Mouse (Mus musculus) monocyte, adult 5-6 weeks (primary cell): ENCODE measurements around the gene Il31. TPM values are rescaled to one million over a fixed set of nuclear protein-coding genes. Genes with fewer than 3 reads are reported as not detected.
"Not testable (repeated sequence)": the region's sequence is repeated elsewhere in the genome, so short reads cannot be mapped to it uniquely, and the experiment has no call there.

Experiments
- ATAC-seq: fragments of 153-309, 156-312 bp; replicated peaks from 2 replicates; pipeline ENCODE4 v1.8.0; 2017; ENCODE audit warnings: mild to moderate bottlenecking; ENCODE audit not compliant: low TSS enrichment, insufficient number of reproducible peaks, severe bottlenecking, poor library complexity, low FRiP score
- total RNA-seq: library from RNA; stranded (forward); fragments of 200-1000, 200-491, 200-594 nt; gene quantifications from 3 replicates; pipeline ENCODE4 v1.2.3, GENCODE M21; 2017

Gene Il31
- not detected in 3 replicates for total RNA-seq

DNA sequence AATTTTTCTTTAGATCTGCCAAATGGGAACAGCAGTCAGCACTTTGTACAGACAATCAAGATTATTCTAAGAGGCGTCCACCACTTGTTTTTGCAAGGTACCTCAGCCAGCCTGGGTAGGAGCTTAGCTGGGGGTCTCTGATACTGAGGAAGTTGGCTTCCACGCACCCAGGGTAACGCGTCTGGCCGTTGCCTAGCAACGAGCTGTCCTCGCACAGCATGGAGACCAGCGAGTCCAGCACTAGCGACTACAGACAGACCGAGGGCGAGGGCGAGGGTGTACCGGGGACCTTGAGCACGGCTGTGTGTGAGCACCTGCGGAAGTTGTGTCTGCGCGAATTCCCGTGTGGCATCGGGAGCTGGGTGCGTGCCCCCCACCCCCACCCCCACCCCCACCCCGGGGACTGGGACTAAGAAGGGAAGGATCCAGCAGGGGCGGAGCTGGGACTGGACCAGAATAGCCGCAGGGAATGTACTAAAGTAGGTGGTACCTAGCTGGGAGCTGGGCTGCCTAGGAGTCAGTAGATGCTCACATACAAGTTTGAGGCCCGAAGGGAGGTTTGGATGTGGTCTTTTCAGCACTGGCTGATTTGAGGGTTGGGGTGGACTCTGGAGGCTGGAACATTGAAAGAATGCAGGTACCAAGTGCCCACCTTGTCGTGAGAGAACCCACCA, at the start of gene Il31, which contains the start of gene Lrrc43:
TSS of gene Il31 (minus strand) at position 378 of the 674 bp plus-strand sequence.
TSS of gene Lrrc43 (plus strand) at position 194 of the 674 bp plus-strand sequence.
- no peak for ATAC-seq

DNA sequence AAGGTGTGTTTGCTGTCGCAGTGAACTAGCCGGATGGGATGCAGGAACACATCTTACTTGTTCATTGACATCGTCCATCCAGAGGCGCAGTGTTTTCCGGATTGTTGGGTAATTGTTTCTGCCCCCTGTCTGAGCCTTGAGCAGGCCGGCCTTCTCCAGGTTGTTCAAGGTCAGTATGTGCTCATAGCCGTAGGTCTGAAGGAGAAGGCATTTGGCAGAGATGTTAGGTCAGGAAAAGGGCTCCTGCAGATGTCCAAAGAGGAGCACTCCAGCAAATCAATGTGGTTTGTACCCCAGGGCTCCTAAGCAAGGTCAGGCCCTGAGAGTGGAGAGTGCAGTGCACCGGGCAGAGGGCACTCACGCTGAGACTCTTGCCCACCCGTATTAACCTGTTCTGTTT, 44.5 kb upstream of the Il31 start:
- ATAC-seq = no peak

DNA sequence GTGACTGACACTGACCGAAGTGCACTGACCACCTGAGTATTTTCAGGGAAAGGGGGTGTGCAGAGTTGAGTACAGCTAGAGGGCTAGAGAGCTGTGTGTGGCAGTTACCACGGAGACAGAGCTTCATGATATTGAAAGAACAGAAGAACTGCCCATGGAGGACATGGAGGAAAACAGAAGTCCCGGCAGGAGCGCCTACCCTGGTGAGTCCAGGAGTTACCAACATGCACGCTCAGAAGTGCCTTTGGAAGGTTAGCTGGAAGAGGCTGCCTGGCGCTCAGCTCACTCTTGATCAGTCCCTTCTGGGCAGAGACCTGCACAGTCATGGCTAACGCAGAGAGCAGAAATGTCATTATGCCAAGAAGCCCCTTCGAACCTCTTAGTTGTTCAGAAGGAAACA, 40.8 kb upstream of the Il31 start:
- ATAC-seq = no peak

- no peak for ATAC-seq
Measured at GRCm38 (mm10) chr5:123528641-123529040, 39.4 kb upstream of the Il31 start.

GRCm38 (mm10) chr5:123525916-123526495, 36.7 kb upstream of the Il31 start:
- ATAC-seq = no peak

- ATAC-seq = no peak
Measured at GRCm38 (mm10) chr5:123525281-123525680, 36.0 kb upstream of the Il31 start, which contains the start of gene Gm49027. Gm49027 (minus strand) TSS chr5:123525488.

DNA sequence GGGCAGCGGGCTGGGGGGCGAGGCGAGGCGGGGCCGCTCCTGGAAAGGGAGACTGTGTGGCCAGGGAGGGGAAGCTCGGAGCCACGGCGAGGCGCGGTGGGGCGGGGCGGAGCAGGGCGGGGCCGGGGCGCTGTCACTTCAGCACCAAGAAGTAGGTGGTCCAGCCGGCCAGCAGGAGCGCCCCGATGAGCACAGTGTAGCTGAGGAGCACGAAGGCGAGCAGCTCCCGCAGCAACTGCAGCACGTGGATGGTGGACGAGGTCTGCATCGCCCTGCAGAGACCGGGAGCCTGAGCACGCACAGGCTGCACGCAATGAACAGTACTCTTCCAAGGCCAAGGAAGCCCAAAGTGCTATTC, 35.1 kb upstream of the Il31 start:
- ATAC-seq = peak; percentile 60

GRCm38 (mm10) chr5:123523692-123524392, 34.6 kb upstream of the Il31 start, which contains the start of gene Diablo:
Diablo (minus strand) TSS chr5:123524176.
- peak; percentile 97 for ATAC-seq

DNA sequence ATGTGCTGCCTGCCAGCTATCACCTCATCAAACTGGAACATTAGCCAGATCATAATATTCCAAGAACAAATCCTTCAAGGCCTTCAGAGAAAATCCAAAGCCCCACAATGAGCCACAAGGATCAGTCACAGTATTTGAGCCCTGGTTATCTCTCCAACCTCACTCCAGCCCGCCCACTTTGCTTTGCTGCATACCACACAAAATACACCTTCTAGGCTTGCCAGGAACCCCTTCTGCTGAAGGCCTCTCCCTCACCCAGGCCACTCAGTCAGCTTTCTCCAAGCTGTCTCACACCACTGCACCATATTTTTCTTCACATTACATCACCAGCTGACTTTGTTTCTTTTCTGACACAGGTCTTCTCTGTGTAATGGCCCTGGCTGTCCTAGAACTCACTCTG, 32.9 kb upstream of the Il31 start:
- ATAC-seq = no peak

GRCm38 (mm10) chr5:123521621-123522020, 32.3 kb upstream of the Il31 start:
- no peak for ATAC-seq

DNA sequence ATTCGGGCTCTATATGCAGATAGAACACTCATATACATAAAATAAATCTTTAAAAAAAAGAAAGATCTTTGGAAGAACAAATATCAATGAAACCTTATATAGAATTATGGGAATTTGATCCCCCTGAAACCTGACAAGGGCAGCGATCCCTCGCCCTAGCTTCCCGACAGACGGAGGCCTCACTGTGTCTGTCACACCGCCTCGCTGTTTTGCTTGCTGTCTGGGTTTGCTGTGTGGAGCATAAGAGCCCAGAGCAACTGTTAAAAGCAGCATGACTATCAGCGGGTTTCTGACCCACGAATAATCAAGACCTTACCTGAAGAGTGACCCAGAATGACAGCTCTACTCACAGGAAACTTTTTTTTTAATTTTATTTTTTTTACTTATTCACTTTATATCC, 31.4 kb upstream of the Il31 start:
- ATAC-seq = no peak

GRCm38 (mm10) chr5:123514871-123515270, 25.6 kb upstream of the Il31 start:
- ATAC-seq = no peak

DNA sequence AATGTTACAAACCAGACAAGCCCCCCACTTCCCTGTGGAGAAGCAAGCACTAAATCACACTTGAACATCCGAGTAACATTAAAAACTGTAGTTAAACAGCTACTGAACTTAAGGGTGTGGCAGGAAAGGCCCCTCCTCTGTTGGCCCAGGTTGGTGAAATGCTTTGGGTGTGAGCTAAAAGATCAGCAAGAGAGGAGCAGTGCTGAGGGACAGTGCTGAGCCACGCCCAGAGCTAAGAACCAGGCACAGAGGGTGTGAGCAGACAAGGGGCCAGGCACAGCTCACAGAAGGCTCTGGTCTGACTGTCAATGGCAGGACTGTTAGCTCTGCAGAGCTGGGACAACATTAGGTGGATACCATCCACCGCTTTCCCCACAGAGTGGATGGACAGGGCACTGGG, 22.8 kb upstream of the Il31 start:
- no peak for ATAC-seq

DNA sequence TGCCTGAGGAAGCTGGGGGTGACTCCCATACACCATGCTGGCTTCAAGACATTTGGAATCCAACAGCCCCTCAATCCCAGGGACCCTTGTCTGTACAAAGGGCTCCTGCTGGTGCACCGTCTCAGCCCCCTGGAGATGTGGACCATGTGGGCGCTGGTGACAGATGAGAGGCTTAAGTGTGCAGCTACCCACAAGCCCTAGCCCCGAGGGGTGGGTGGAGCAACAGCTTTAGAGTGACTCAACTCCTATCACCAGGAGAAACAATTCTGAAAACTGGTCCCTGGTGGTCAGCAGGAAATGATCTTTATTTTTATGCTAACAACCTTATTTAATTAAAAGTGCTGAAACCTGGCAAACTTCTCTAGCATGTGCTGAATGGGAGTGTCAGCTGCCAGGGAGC, 22.1 kb upstream of the Il31 start:
- not testable (repeated sequence) for ATAC-seq

DNA sequence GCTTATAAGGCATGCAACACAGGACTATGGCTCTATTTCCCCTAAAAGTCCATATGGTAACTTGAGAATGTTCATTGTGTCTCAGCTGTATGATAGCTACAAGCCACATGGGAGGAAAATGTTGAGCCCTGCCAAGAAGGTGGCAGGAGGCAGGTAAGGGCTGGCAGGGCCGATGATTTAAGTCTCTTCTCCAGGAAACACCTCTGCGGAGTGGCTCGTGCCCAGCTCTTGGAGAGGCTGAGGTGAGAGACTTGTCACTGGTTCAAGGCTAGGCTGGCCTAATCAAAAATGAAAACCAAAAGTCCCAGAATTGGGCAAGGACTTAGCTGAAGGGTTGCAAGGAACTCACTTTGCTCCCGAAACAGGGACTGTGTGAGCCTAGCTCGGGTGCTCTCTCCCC, 20.9 kb upstream of the Il31 start, which contains the start of gene B3gnt4:
TSS of gene B3gnt4 (plus strand) at position 301 of the 400 bp plus-strand sequence.
- no peak for ATAC-seq

DNA sequence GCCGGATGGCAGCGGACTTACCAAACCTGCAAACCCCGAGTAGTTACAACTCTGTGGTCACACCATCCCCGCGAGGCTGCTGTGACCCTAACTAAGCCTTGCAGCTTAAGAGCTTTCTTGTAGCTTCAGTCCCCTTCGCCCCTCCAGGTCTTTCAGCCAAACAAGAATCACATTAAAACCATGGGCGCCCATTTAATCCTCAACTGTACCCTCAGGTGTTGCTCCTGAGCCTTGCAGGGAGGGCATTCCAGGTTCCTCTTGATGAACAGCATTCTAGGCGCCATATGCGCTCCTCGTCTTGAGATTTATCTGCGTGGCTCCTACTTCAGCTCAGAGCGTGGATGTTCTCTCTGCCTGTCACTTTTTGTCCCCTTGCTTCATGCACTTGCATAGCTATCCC, 19.6 kb upstream of the Il31 start:
- no peak for ATAC-seq

GRCm38 (mm10) chr5:123507936-123508723, 18.8 kb upstream of the Il31 start:
- ATAC-seq = no peak

- ATAC-seq = no peak
Measured at GRCm38 (mm10) chr5:123501973-123502372, 12.7 kb upstream of the Il31 start.

DNA sequence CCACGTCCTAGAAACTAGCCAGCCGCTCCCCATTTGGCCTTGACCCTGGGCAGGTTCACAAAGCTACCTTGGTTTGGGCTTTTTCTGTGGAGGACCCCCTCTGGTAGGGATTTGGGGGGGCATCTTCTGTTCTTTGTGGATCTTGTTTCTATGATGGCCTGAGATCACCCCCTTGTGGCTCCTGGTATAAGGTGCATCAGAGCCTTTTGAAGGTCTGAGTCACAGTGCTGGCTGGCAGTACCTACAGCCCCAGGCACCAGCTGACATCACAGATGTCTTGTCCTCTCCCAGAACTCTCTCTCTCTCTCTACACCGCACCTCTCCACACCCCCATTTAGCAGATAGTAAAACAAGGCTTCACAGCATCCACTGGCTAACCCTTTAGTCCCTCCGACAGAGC, 10.4 kb upstream of the Il31 start:
- ATAC-seq = no peak
